Mouse (Mus musculus) liver, embryonic 14.5 days (tissue): ENCODE measurements around the gene Elp4. TPM values are rescaled to one million over a fixed set of nuclear protein-coding genes. Genes with fewer than 3 reads are reported as not detected.

Experiments
- ATAC-seq: fragments of 200-750 bp; cut with Nextera tagmentation; 2 replicates; pipeline ENCODE4 v1.8.0; 2017; ENCODE audit warnings: moderate number of reproducible peaks, mild to moderate bottlenecking, moderate library complexity; ENCODE audit not compliant: insufficient read depth
- DNase-seq, 3 experiments: peaks; one replicate each; pipeline ENCODE4 v3.0.0-alpha.2; 2012 to 2013; ENCODE audit warnings: low read depth in 3 of 3, low spot score in 3 of 3
- H3K27ac ChIP-seq: fragments of 300-500 bp; sonication (generic); 2 replicates; pipeline ENCODE4 v1.5.1; 2014; ENCODE audit warnings: moderate library complexity, mild to moderate bottlenecking, control low read depth, inconsistent platforms
- H3K27me3 ChIP-seq: fragments of 300-500 bp; sonication (generic); 2 replicates; pipeline ENCODE4 v1.6.1; 2014; ENCODE audit warnings: mild to moderate bottlenecking, low read length, moderate library complexity; ENCODE audit not compliant: control insufficient read depth, insufficient read depth
- H3K36me3 ChIP-seq: fragments of 300-500 bp; sonication (generic); replicated peaks from 2 replicates; pipeline ENCODE4 v1.6.1; 2014; ENCODE audit warnings: low read depth; ENCODE audit not compliant: control insufficient read depth, insufficient read depth
- H3K4me1 ChIP-seq, 2 experiments: fragments of 200-500 bp in 1 of 2; fragments of 300-500 bp in 1 of 2; sonication (generic) in 1 of 2; replicated peaks; 2 replicates each; pipeline ENCODE4 v1.6.1; 2012 to 2014; ENCODE audit warnings: antibody characterized with exemption in 1 of 2, inconsistent platforms in 1 of 2, low read length in 1 of 2; ENCODE audit not compliant: control insufficient read depth in 2 of 2, insufficient read depth in 2 of 2
- H3K4me2 ChIP-seq: fragments of 300-500 bp; sonication (generic); 2 replicates; pipeline ENCODE4 v1.6.1; 2014; ENCODE audit warnings: low read depth, mild to moderate bottlenecking, control low read depth, moderate library complexity
- H3K4me3 ChIP-seq, 2 experiments: fragments of 200-500 bp in 1 of 2; fragments of 300-500 bp in 1 of 2; sonication (generic) in 1 of 2; 2 replicates each; pipeline ENCODE4 v1.5.1; 2012 to 2014; ENCODE audit warnings: low read depth in 2 of 2, low read length in 2 of 2, mild to moderate bottlenecking in 2 of 2, control low read depth in 1 of 2, inconsistent platforms in 1 of 2, moderate library complexity in 1 of 2; ENCODE audit not compliant: insufficient read depth in 1 of 2
- H3K9ac ChIP-seq: fragments of 300-500 bp; sonication (generic); replicated peaks from 2 replicates; pipeline ENCODE4 v1.6.1; 2014; ENCODE audit warnings: mild to moderate bottlenecking, control low read depth, moderate library complexity
- H3K9me3 ChIP-seq: fragments of 300-500 bp; sonication (generic); 2 replicates; pipeline ENCODE4 v1.6.1; 2016; ENCODE audit warnings: low read length, mixed read lengths; ENCODE audit not compliant: control insufficient read depth
- CTCF ChIP-seq: IDR thresholded peaks from 2 replicates; pipeline ENCODE4 v1.5.1; 2016; ENCODE audit warnings: antibody characterized with exemption, low read depth, control low read depth
- EP300 ChIP-seq: IDR thresholded peaks from 2 replicates; pipeline ENCODE4 v1.6.1; 2016; ENCODE audit warnings: antibody characterized with exemption, low read depth
- WGBS: fragments of 180-500 bp; shearing (Covaris S2); extraction: QIAGEN DNeasy Blood & Tissue Kit; methylation state at CpG from one replicate; pipeline ENCODE4 v1.1.7; 2014; ENCODE audit not compliant: insufficient replicate concordance; 5-methylcytosine and 5-hydroxymethylcytosine counted together
- polyA plus RNA-seq, 2 experiments: library from polyadenylated mRNA; depleted of rRNA in 1 of 2; stranded (reverse) in 1 of 2; unstranded in 1 of 2; fragments of >200 nt; fragmentation: Nextera tagmentation in 1 of 2; extraction: Ambion mirVana in 1 of 2; gene quantifications; 2 replicates each; pipeline versions ENCODE4 v1.2.1 to v1.2.3; 2012 to 2014

Gene Elp4
- polyA plus RNA-seq, 2 experiments = 5.3 to 11.8 TPM

DNA sequence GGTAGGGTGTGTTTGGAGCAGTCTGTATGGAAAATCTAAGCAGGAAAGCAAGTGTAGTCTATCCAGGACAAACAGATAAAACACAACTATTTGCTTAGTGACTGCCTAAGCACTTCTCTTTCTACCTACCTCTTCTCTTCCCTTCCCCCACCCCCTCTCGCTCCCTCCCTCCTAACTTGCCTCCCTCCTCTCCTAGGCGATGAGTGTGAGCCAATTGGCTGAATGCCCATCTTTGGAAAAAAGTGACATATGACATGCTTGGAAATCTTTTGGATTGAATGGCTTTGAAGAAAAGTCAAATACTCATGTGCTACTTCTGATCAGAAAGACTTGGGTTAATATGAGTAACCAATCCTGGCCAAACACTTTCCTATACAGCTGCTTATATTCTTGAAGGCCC lies 199.0 kb downstream of the Elp4 start:
- WGBS = 42% methylated on average over 2 of the region's 2 CpGs
- Histone ChIP-seq H3K4me1 (no peaks in the 10 kb centered on the region), H3K4me3 (no peak overlapping the region), H3K4me2 (no peak overlapping the region), H3K9ac (no peak overlapping the region), H3K36me3 (no peaks in the 10 kb centered on the region), H3K27me3 (no peaks in the 10 kb centered on the region), H3K27ac (no peak overlapping the region), H3K9me3 (no peaks in the 10 kb centered on the region)
- DNase-seq (no peak), ATAC-seq (no peak)
- TF ChIP-seq CTCF = no peak
- TF ChIP-seq EP300 = no peak

DNA sequence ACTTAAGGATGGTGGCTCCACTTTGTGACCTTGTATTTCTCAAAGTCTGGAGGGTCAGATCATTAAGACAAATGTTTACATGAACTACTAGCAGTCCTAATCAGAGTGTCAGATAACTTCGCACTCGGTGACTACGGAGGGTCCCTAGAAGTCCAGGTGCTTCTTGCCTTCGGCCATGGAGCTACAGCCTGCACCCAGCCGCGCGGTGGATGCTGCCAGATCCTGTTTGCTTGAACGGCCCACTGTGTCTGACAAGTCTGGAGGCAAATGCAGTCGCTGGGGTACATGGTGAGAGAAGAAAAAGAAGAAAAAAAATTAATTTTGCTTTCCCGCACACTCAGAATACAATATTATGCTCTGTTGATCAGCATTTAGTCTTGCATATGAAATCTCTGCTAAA lies 201.8 kb downstream of the Elp4 start:
- WGBS = 77% methylated on average over 10 of the region's 10 CpGs

DNA sequence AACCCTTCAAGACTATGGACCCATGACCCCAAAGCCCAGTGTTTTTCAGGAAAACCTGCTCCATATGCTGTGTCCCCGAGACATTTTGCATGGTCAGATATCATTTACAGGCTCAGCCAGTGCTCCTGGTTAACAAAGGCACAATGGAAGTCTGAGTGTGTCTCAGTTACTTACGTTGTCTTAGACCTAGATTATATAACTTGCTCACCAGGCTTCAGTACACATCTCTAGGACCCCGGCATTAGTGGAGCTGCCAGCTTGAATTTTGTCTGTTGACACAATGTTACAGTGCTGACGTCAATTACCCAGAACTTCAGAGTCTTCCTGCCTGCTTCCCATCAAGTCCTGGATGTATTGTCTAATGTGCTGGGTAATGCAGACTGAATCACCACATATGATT lies 202.6 kb downstream of the Elp4 start:
- Histone ChIP-seq H3K4me3 (no peak overlapping the region), H3K9ac (no peak overlapping the region), H3K27me3 (no peaks in the 10 kb centered on the region), H3K36me3 (no peaks in the 10 kb centered on the region), H3K4me2 (no peak overlapping the region), H3K4me1 (no peaks in the 10 kb centered on the region), H3K9me3 (no peaks in the 10 kb centered on the region), H3K27ac (no peak overlapping the region)
- DNase-seq = no peak
- 71% methylated on average over 4 of the region's 4 CpGs for WGBS
- TF ChIP-seq EP300 (no peak), CTCF (no peak)
- no peak for ATAC-seq

More for the DNA sequence above, 201.8 kb downstream of the Elp4 start:
- Histone ChIP-seq H3K4me3 (no peak overlapping the region), H3K27ac (no peak overlapping the region), H3K4me2 (no peak overlapping the region), H3K9ac (no peak overlapping the region), H3K4me1 (no peaks in the 10 kb centered on the region), H3K9me3 (no peaks in the 10 kb centered on the region), H3K27me3 (no peaks in the 10 kb centered on the region), H3K36me3 (no peaks in the 10 kb centered on the region)
- ATAC-seq (no peak), DNase-seq (no peak)
- TF ChIP-seq CTCF (no peak), EP300 (no peak)

DNA sequence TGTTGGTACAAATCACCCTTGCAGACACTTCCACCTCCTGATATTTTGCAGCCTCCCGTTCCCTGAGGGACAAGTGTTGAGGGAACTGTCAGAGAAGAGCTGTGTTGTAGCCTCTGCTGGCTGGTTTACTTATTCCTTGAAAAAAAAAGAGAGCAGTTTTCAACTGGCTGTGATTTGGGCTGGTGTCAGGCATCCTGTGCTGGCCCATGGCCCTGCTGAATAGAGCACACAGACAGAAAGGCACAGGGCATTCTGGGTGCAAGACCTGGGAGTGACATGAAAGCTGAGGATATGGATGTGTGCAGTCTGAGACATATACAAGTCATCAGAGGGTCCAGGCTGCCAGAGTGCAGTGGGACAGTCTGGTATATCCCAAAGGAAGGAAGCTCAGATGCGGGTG lies 205.7 kb downstream of the Elp4 start:
- H3K36me3 ChIP-seq = no peaks in the 10 kb centered on the region
- 70% methylated on average over 2 of the region's 2 CpGs for WGBS
- ATAC-seq (no peak), DNase-seq (no peak)
- no peaks in the 10 kb centered on the region for H3K9me3 ChIP-seq
- no peaks in the 10 kb centered on the region for H3K4me1 ChIP-seq
- no peak for TF ChIP-seq EP300
- no peak for TF ChIP-seq CTCF
- no peak overlapping the region for H3K27ac ChIP-seq
- H3K4me3 ChIP-seq = no peak overlapping the region
- H3K27me3 ChIP-seq = peaks cover under 1% of the 10 kb centered on the region; the same call in 1 of the 2 replicates
- H3K9ac ChIP-seq = no peak overlapping the region
- no peak overlapping the region for H3K4me2 ChIP-seq

DNA sequence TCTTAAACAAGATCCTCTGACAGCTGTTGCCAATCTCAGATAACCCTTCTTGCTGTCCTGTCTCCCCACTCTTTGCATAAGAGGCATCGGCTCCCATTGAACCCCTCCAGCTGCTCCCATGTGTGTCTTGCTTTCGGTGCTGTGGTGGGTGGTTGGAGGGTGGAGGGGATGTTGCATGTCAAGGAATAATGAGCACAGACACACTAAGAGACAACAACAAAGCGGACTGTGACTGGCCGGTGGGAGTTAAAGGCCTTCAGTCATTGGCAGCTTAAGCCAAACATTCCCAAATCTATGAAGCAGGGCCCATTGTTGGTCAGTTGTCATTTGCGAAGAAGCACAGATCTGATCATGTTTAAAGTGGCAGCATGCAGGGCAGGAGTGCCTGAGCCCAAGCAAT lies 206.6 kb downstream of the Elp4 start:
- TF ChIP-seq CTCF = no peak
- no peak for TF ChIP-seq EP300
- WGBS = 78% methylated on average over 5 of the region's 5 CpGs
- no peak for ATAC-seq

More for the DNA sequence above, 206.6 kb downstream of the Elp4 start:
- Histone ChIP-seq H3K27me3 (peaks cover 8% of the 10 kb centered on the region), H3K9me3 (no peaks in the 10 kb centered on the region), H3K27ac (no peak overlapping the region), H3K9ac (no peak overlapping the region), H3K4me3 (no peak overlapping the region), H3K4me1 (no peaks in the 10 kb centered on the region), H3K36me3 (no peaks in the 10 kb centered on the region), H3K4me2 (no peak overlapping the region)
- DNase-seq = no peak
